9 mouse cellular contexts compared by ENCODE assay signal in the genomic region with DNA sequence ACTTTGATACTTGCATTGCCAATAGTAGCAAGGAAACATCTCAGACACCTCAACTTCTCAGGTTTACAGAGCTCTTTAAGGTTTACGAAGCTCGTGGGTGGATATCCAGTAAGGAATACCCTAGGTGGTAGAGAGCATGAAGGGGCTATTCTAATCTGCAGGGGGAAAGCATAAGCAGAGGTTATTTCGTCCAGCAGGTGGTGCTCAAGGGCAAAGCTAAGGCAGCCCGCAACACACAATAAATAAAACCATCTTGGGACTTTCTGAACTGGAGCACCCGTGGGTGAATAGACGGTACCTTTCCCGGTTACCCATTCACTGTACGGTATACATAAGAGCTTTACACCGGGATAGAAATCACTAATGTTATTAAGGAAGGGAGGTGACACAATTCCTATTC.
DNase-seq lines count a peak whose midpoint lies in the region; ATAC-seq and TF ChIP-seq lines count a peak whose summit lies in the region.
"Had no signal": no experiment of that assay in that cellular context is flagged by ENCODE, and none has a peak within 500 bp of the region (broad histone marks: within the 10 kb centered on the region; RNA-seq: fewer than 3 reads in every experiment).

No protein-coding gene starts in this region.

- WGBS in forebrain, embryonic 11.5 days: 28% methylated on average over 9 of the region's 9 CpGs
- 6% methylated on average over 9 of the region's 9 CpGs for WGBS in large intestine, adult 2 months
- WGBS in liver, embryonic 16.5 days (ENCODE audit: insufficient replicate concordance): 15% methylated on average over 9 of the region's 9 CpGs
- WGBS in neural tube, embryonic 14.5 days: 17% methylated on average over 9 of the region's 9 CpGs

- ATAC-seq in forebrain, embryonic 11.5 days (replicated peaks; ENCODE audit: low FRiP score): peak; percentile 85
- ATAC-seq in liver, embryonic 16.5 days (ENCODE audit: low read depth): 0 out of 2 replicates have a peak, but pooled peaks have one; percentile 24
- peak; percentile 72 for ATAC-seq in neural tube, embryonic 14.5 days (ENCODE audit: low read depth)

- peak; percentile 86 for TF ChIP-seq CTCF in brain, embryonic 14.5 days (IDR thresholded peaks at IDR 0.05; ENCODE audit: borderline replicate concordance, extremely low read depth, insufficient read depth, insufficient read length)
- TF ChIP-seq CTCF in testis, adult 2 months (IDR thresholded peaks at IDR 0.05; ENCODE audit: control insufficient read depth, insufficient read depth, insufficient replicate concordance, low read depth, low read length): peak; percentile 40; the same call in 1 of the 2 replicates

- no peak overlapping the region for H3K4me2 ChIP-seq in forebrain, embryonic 11.5 days (ENCODE audit: low read depth, low read length, severe bottlenecking)
- peak overlapping the region; percentile 13; the same call in 1 of the 2 replicates for H3K4me2 ChIP-seq in liver, embryonic 16.5 days (ENCODE audit: low read depth, low read length)
- H3K4me2 ChIP-seq in neural tube, embryonic 14.5 days (ENCODE audit: low read depth, low read length): peak overlapping the region; percentile 19; the same call in 1 of the 2 replicates
- H3K4me2 ChIP-seq: embryonic facial prominence, embryonic 15.5 days had no signal

- no peak overlapping the region for H3K27ac ChIP-seq in forebrain, embryonic 11.5 days (ENCODE audit: low read depth, low read length)
- H3K27ac ChIP-seq in liver, embryonic 16.5 days (ENCODE audit: low read length): no peak overlapping the region
- no peak overlapping the region for H3K27ac ChIP-seq in neural tube, embryonic 14.5 days (ENCODE audit: low read depth, low read length)
- H3K27ac ChIP-seq in testis, adult 2 months (ENCODE audit: control insufficient read depth, insufficient read depth, low read depth, low read length): no peak overlapping the region
- H3K27ac ChIP-seq: embryonic facial prominence, embryonic 15.5 days had no signal

- no peaks in the 10 kb centered on the region for H3K4me1 ChIP-seq in forebrain, embryonic 11.5 days (replicated peaks; ENCODE audit: control insufficient read depth, insufficient read depth, low read length)
- H3K4me1 ChIP-seq in liver, embryonic 16.5 days (ENCODE audit: control insufficient read depth, low read depth, low read length): no peaks in the 10 kb centered on the region
- H3K4me1 ChIP-seq in neural tube, embryonic 14.5 days (ENCODE audit: control insufficient read depth, insufficient read depth, low read length): no peaks in the 10 kb centered on the region
- no peaks in the 10 kb centered on the region for H3K4me1 ChIP-seq in testis, adult 2 months (ENCODE audit: control insufficient read depth, insufficient read depth, low read length)
- H3K4me1 ChIP-seq: embryonic facial prominence, embryonic 15.5 days had no signal

- peak; percentile 79 for DNase-seq in CD4-positive, CD25-positive, alpha-beta regulatory T cell, adult 2 months (ENCODE audit: low read depth, low spot score)
- DNase-seq in brain, embryonic 14.5 days (ENCODE audit: low read depth): peak; percentile 88
- peak; percentile 79 for DNase-seq in forebrain, embryonic 11.5 days (ENCODE audit: low spot score)
- DNase-seq in heart, postnatal 25 days (ENCODE audit: low spot score): peak; percentile 11
- peak; percentile 47 for DNase-seq in large intestine, adult 2 months (ENCODE audit: low read depth, low spot score)

- intact Hi-C loops in heart, postnatal 25 days (cut with DNase I): loop anchor here (1.0 to 5.0 kb wide), 2 partner anchors 141 to 955 kb away; partner anchors contain the start of gene Alcam

- H3K4me3 ChIP-seq in forebrain, embryonic 11.5 days (ENCODE audit: low read depth, low read length): no peak overlapping the region
- H3K4me3 ChIP-seq in liver, embryonic 16.5 days (ENCODE audit: low read depth, low read length): no peak overlapping the region
- H3K4me3 ChIP-seq in neural tube, embryonic 14.5 days (ENCODE audit: low read depth, low read length): no peak overlapping the region
- H3K4me3 ChIP-seq in testis, adult 2 months (ENCODE audit: control insufficient read depth, low read depth, low read length): no peak overlapping the region
- H3K4me3 ChIP-seq: embryonic facial prominence, embryonic 15.5 days had no signal

- H3K9me3 ChIP-seq in forebrain, embryonic 11.5 days (ENCODE audit: control insufficient read depth, low read length): no peaks in the 10 kb centered on the region
- H3K9me3 ChIP-seq in liver, embryonic 16.5 days (replicated peaks; ENCODE audit: control insufficient read depth, low read length): no peaks in the 10 kb centered on the region
- no peaks in the 10 kb centered on the region for H3K9me3 ChIP-seq in neural tube, embryonic 14.5 days (ENCODE audit: control insufficient read depth, low read length)
- H3K9me3 ChIP-seq: embryonic facial prominence, embryonic 15.5 days had no signal

- no peaks in the 10 kb centered on the region for H3K27me3 ChIP-seq in forebrain, embryonic 11.5 days (ENCODE audit: control insufficient read depth, insufficient read depth, low read length)
- H3K27me3 ChIP-seq in liver, embryonic 16.5 days (ENCODE audit: control insufficient read depth, insufficient read depth, low read depth, low read length): no peaks in the 10 kb centered on the region
- no peaks in the 10 kb centered on the region for H3K27me3 ChIP-seq in neural tube, embryonic 14.5 days (ENCODE audit: control insufficient read depth, insufficient read depth, low read length)
- no peaks in the 10 kb centered on the region for H3K27me3 ChIP-seq in testis, adult 2 months (ENCODE audit: control insufficient read depth, insufficient read depth, low read length)
- H3K27me3 ChIP-seq: embryonic facial prominence, embryonic 15.5 days had no signal

- no peak overlapping the region for H3K9ac ChIP-seq in forebrain, embryonic 11.5 days (ENCODE audit: low read length)
- H3K9ac ChIP-seq in liver, embryonic 16.5 days (ENCODE audit: low read depth, low read length): no peak overlapping the region
- no peak overlapping the region for H3K9ac ChIP-seq in neural tube, embryonic 14.5 days (replicated peaks; ENCODE audit: low read depth, low read length)
- H3K9ac ChIP-seq: embryonic facial prominence, embryonic 15.5 days had no signal

- TF ChIP-seq POLR2A in brain, embryonic 14.5 days (IDR thresholded peaks at IDR 0.05; ENCODE audit: borderline replicate concordance, extremely low read depth, insufficient read depth, insufficient read length, poor library complexity, severe bottlenecking): no peak
- TF ChIP-seq POLR2A in testis, adult 2 months (IDR thresholded peaks at IDR 0.05; ENCODE audit: control insufficient read depth, low read depth, low read length): no peak

- no peaks in the 10 kb centered on the region for H3K36me3 ChIP-seq in forebrain, embryonic 11.5 days (ENCODE audit: control insufficient read depth, insufficient read depth, low read length)
- no peaks in the 10 kb centered on the region for H3K36me3 ChIP-seq in liver, embryonic 16.5 days (ENCODE audit: control insufficient read depth, insufficient read depth)
- no peaks in the 10 kb centered on the region for H3K36me3 ChIP-seq in neural tube, embryonic 14.5 days (ENCODE audit: control insufficient read depth, insufficient read depth, low read length)
- no peaks in the 10 kb centered on the region for H3K36me3 ChIP-seq in testis, adult 2 months (ENCODE audit: control insufficient read depth, insufficient read depth, low read length)
- H3K36me3 ChIP-seq: embryonic facial prominence, embryonic 15.5 days had no signal

Comparison
In these comparisons a context has a peak if more than half of its experiments do, and no peak if none do; other contexts are left out.
1. DNase-seq: peak in every context shown above with its lines; median percentile 88 in brain, embryonic 14.5 days; 79 in CD4-positive, CD25-positive, alpha-beta regulatory T cell, adult 2 months; 79 in forebrain, embryonic 11.5 days; 47 in large intestine, adult 2 months; 11 in heart, postnatal 25 days.
2. ATAC-seq: peak in every context shown above with its lines; median percentile 85 in forebrain, embryonic 11.5 days; 72 in neural tube, embryonic 14.5 days; 24 in liver, embryonic 16.5 days.